Mouse (Mus musculus) brain, embryonic 14.5 days (tissue): Measurements from ENCODE around the gene Sms.

Experiments
- CTCF ChIP-seq: fragments of 200-500 bp; IDR thresholded peaks from 2 replicates; pipeline ENCODE4 v1.5.1; 2012; ENCODE audit warnings: inconsistent platforms, mild to moderate bottlenecking, moderate library complexity, borderline replicate concordance; ENCODE audit not compliant: insufficient read depth, insufficient read length; ENCODE audit errors: extremely low read depth
- POLR2A ChIP-seq: fragments of 200-500 bp; IDR thresholded peaks from 2 replicates; pipeline ENCODE4 v1.6.1; 2012; ENCODE audit warnings: mild to moderate bottlenecking, inconsistent platforms, borderline replicate concordance; ENCODE audit not compliant: poor library complexity, insufficient read depth, insufficient read length, severe bottlenecking; ENCODE audit errors: extremely low read depth

- TF ChIP-seq POLR2A: no peak
- no peak for TF ChIP-seq CTCF
These were observed at the start of gene Sms for GRCm38 (mm10) chrX:157491944-157492726.
